10 mouse cellular contexts compared by ENCODE assay signal in the genomic region with DNA sequence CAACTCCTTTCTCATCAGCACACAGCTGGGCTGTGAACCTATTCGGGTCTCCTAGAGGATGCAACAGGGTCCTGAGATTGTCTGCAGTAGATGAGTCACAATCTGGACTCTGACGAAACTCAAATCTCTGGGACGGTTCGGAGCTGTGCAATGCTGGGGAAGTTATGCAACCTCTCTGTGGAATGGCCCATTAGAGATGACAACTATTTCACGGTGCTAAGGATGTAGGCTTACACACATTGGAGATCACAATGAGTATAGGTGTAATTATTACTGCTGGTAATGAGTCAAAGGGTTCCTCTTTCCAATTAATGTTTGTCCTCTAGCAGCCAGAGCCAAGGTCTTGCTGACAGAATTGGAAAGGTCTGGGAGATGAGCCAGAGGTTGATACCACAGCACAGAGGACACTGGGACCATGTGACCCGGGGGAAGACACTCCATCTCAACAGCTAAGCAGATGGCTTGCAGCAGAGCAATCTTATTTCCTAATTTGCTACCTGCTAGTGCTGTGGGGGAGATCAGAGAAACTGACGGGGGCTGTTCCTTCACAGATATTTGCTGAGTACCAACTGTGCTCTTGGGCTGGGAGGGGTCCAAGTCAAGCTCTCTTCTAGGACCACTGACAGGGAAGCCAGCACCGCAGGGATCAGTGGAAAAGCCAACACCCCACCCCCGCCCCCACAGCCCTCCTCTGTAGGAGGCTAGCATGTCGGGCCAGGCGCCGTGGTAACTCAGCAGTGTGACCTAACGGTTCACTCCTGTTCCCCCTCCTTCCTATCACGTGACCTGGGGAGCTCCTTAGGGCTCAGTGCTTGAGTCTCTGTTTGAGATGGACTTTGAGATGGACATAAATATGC. TPM values are rescaled to one million over a fixed set of nuclear protein-coding genes. Genes with fewer than 3 reads are reported as not detected.
A peak's percentile ranks its signal among the peaks of the same experiment; 100 is the strongest.
DNase-seq lines count a peak whose midpoint lies in the region; ATAC-seq lines count a peak whose summit lies in the region.
"Had no signal": no experiment of that assay in that cellular context is flagged by ENCODE, and none has a peak within 500 bp of the region (broad histone marks: within the 10 kb centered on the region; RNA-seq: fewer than 3 reads in every experiment).

No protein-coding gene starts in this region.

- ATAC-seq in erythroid progenitor cell, adult 5-6 weeks (replicated peaks; ENCODE audit: low FRiP score, poor library complexity, severe bottlenecking), result no peak
- no peak for ATAC-seq in neural tube, embryonic 15.5 days (ENCODE audit: low FRiP score)

- H3K9ac ChIP-seq in neural tube, embryonic 15.5 days (replicated peaks), result no peak overlapping the region
- H3K9ac ChIP-seq: neural tube, embryonic 12.5 days had no signal

- H3K9me3 ChIP-seq in neural tube, embryonic 15.5 days (replicated peaks), result no peaks in the 10 kb centered on the region
- H3K9me3 ChIP-seq: neural tube, embryonic 12.5 days had no signal

- peaks cover 9% of the 10 kb centered on the region; the same call in 1 of the 2 replicates for H3K4me1 ChIP-seq in neural tube, embryonic 15.5 days

- peak; percentile 77 to 86 for DNase-seq in heart, adult 18-20 months
- DNase-seq in heart, postnatal 25 days (ENCODE audit: low spot score), result no peak
- DNase-seq in Muller cell, postnatal 12 days (ENCODE audit: inconsistent ontology term), result peak; percentile 90
- peak; percentile 64 for DNase-seq in cerebellum, adult 9-10 months
- DNase-seq in kidney, adult 8-10 months, result peak; percentile 41 to 56
- peak; percentile 30 for DNase-seq in yolk sac, embryonic 10.5 days (ENCODE audit: low spot score)

- no peak overlapping the region for H3K4me2 ChIP-seq in neural tube, embryonic 15.5 days
- H3K4me2 ChIP-seq: neural tube, embryonic 12.5 days had no signal

- no peaks in the 10 kb centered on the region for H3K27me3 ChIP-seq in neural tube, embryonic 15.5 days (replicated peaks)
- H3K27me3 ChIP-seq: neural tube, embryonic 12.5 days had no signal

- 45% methylated on average over 14 of the region's 14 CpGs for WGBS in neural tube, embryonic 15.5 days

- H3K27ac ChIP-seq in neural tube, embryonic 15.5 days (replicated peaks), result no peak overlapping the region
- H3K27ac ChIP-seq: neural tube, embryonic 12.5 days had no signal

- no peak overlapping the region for H3K4me3 ChIP-seq in neural tube, embryonic 15.5 days (replicated peaks)
- H3K4me3 ChIP-seq: neural tube, embryonic 12.5 days had no signal

- intact Hi-C loops in heart, postnatal 25 days (cut with DNase I), result no loop called here

- no peaks in the 10 kb centered on the region for H3K36me3 ChIP-seq in neural tube, embryonic 15.5 days
- H3K36me3 ChIP-seq: neural tube, embryonic 12.5 days had no signal

RNA-seq across cellular contexts. Expression of a gene that starts 37.4 kb away (rescaled TPM):
- under 1 TPM; 0.10 TPM for total RNA-seq in heart, adult 18-20 months (2021)
- under 1 TPM; 0.17 to 0.55 TPM for total RNA-seq in heart, postnatal 25 days (2021)
- not detected in 2 replicates for total RNA-seq in erythroid progenitor cell, adult 5-6 weeks (2015; ENCODE audit: low replicate concordance)
- total RNA-seq in erythroid progenitor cell, adult 5-6 weeks (2017; ENCODE audit: low replicate concordance), result 0.39 TPM in 1 of 2 replicates, not detected in the other
- 0.04 and 0.11 TPM in 2 replicates for polyA plus RNA-seq in neural tube, embryonic 15.5 days (2015; fragmentation: Nextera tagmentation; extraction: Ambion mirVana)
- polyA plus RNA-seq: neural tube, embryonic 12.5 days had no signal

RNA-seq across cellular contexts. Expression of a gene that starts 58.5 kb away (rescaled TPM):
- under 1 TPM in 1 of 2 experiments, not detected in 1; 0.15 TPM for total RNA-seq in heart, adult 18-20 months (2021)
- not detected for total RNA-seq in heart, postnatal 25 days (2021)
- 2.2 and 4.6 TPM in 2 replicates for total RNA-seq in erythroid progenitor cell, adult 5-6 weeks (2015; ENCODE audit: low replicate concordance)
- 3.7 and 4.3 TPM in 2 replicates for total RNA-seq in erythroid progenitor cell, adult 5-6 weeks (2017; ENCODE audit: low replicate concordance)
- polyA plus RNA-seq in neural tube, embryonic 15.5 days (2015; fragmentation: Nextera tagmentation; extraction: Ambion mirVana), result 0.73 TPM in 1 of 2 replicates, not detected in the other
- polyA plus RNA-seq: intestine, embryonic 14.5 days; neural tube, embryonic 12.5 days had no signal
